Mouse (Mus musculus) frontal cortex, postnatal 36 days (tissue): ENCODE measurements around the gene Pdcd2.
"Not testable (repeated sequence)": the region's sequence is repeated elsewhere in the genome, so short reads cannot be mapped to it uniquely, and the experiment has no call there.

Experiments used
- DNase-seq, 2 experiments: peaks; one replicate each; pipeline ENCODE4 v3.0.0; 2022; ENCODE audit warnings: low spot score in 2 of 2

Pdcd2 gene

DNA sequence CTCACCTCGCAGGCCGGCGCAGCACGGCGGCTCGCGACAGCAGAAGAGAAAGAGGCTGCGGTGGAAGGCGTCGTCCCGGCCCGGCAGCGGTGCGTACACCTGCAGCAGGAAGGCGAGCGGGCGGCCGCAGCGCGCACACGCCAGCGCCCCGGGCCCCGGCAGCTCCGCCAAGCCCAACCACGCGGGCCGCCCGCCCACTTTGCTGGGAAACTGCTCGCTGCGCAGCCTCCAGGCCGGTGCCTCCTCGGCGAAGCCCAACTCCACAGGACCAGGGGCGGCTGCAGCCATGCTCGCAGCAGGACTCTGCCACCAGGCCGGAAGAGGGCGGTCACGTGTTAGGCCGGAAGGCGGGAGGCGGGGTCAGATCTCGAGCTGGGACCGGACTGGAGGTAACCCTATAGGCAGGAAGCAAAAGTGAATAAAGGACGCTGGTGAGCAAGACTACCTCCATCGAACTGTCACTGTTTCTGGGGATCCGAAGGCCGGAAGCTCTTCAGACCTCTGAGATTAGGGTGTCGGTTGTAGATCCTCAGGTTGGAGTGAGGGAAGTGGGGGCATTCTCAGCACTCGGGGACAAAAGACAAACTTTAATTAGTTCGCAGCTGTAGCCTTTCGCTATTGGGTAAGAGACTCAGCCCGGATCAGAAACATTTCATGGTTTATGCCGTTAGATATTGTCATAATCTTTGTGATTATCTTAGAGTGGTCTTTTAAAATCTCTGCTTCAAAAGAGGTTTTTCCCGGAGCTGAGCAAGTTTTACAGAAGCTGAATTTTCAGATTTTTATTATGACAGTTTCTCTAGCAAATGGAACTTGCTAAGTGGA is at the start of gene Pdcd2:
Gene Pdcd2 (minus strand): TSS at position 316 of the 825 bp plus-strand sequence.
- DNase-seq: peak; percentile 90 to 94

- no peak for DNase-seq
Observed at GRCm38 (mm10) chr17:15575056-15575455, 48.0 kb upstream of the Pdcd2 start.

DNA sequence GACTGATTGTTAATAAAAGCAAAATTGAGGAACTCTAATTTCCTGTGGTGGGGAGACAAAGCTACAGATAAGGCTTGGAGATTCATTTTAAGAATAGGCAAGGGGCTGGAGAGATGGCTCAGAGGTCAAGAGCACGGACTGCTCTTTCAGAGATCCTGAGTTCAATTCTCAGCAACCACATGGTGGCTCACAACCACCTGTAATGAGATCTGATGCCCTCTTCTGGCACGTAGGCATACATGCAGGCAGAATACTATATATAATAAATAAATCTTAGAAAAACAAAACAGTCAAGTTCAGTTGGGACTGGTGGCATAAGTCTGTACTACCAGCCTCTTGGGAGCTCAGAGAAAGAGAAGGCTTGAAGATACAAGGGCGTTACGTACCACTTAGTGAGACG is 39.8 kb upstream of the Pdcd2 start:
- DNase-seq: no peak

GRCm38 (mm10) chr17:15564928-15565300 is 37.8 kb upstream of the Pdcd2 start:
- DNase-seq: peak in 1 of 2 experiments; percentile 10

GRCm38 (mm10) chr17:15564014-15564927 is 37.2 kb upstream of the Pdcd2 start, which contains the start of gene Prdm9:
Gene Prdm9, minus strand, starts transcription at chr17:15564354.
- peak; percentile 100 for DNase-seq

GRCm38 (mm10) chr17:15559946-15560345 is 32.8 kb upstream of the Pdcd2 start:
- DNase-seq: no peak

DNA sequence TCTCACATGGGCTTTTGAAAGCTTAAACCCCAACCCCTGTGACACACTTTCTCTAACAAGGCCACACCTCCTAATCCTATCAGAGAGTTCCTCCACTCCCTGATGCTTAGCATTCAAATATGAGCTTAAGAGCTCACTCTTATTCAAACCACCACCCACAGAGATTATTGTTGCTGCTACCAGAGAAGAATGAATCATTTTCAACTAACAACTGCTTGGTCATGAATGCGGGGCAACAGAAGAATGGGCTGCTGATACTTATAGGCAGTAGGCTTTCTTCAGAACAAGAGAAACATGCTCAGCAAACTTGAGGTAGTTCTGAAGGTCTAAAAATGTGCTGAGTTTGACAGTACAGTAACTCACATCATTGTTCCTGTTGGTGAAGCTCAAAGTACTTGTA is 22.6 kb upstream of the Pdcd2 start:
- DNase-seq: no peak

- no peak for DNase-seq
Observed at GRCm38 (mm10) chr17:15546440-15546839, 19.3 kb upstream of the Pdcd2 start.

- not testable (repeated sequence) for DNase-seq
Observed at GRCm38 (mm10) chr17:15543868-15544267, 16.8 kb upstream of the Pdcd2 start.

DNA sequence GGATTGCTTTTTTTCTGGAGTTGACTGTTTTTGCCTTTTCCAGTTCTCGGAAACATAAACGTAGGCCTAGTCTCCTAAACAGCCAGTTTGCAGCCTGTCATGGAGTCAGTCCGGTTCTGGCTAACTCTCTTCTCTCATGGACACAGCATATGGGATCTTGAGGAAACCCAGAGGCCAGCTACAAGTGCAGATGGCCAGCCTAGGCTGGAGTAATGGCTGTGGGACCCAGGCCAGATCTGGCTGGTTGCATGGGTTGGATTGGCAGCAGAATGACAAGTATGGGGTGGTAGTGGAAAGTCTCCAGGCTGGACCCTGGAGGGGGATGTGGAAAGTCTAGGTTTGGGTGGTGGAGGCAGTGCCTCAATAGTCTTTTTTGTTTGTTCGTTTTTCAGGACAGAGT is 13.2 kb upstream of the Pdcd2 start:
- DNase-seq: no peak

GRCm38 (mm10) chr17:15536457-15536904 is 9.4 kb upstream of the Pdcd2 start:
- DNase-seq: no peak

DNA sequence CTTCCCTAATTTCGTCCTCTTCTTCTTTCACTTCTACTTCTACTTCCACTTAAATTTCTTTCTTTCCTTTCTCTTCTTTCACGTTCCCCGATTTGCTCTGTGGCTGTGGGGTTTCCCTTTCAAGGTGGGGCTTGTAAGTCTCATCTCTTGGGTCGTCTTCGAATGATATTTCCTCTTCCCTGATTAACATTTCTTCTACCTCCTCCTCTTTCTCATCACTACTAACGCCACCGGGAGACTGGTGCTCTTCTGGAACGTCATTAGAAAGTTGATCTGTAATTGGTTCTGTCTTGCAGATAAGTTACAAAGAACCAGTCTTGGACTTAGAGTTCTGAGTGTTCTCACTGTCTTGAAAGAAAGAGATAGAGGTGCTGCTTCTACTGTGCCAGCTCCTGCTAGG is 8.8 kb upstream of the Pdcd2 start:
- no peak for DNase-seq

DNA sequence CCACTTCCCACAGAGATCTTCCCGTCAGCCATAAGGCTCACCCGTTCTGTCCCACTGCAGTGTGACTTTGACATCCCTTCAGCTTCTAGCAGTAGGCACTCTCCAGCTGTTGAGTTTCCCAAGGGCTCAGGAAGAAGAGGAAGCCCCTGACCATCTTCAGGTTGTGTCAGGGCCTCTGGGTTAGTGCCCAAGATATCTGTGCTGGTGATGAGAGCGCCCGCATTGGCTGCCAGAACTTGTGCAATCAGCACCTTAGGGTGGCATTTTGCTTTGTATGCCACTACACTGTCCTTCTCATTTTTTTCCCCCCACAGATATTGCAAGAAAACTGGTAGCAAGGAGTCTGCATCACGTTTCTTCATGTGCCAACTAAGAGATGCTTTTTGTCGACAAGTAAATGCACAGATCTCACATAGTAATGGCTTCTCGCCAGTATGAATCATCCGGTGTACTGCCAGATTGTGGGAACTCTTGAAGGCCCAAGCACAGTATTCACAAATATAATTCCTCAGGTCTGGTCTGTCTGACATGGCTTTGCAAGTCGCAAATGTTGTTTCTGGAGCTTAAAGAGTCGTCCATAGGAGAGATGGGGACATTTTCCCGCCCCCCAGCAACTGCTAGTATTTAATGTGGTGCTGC is 8.2 kb upstream of the Pdcd2 start:
- DNase-seq: peak; percentile 50 to 78

GRCm38 (mm10) chr17:15530141-15530540 is 3.0 kb upstream of the Pdcd2 start:
- DNase-seq: peak in 1 of 2 experiments; percentile 62

- DNase-seq: no peak
Observed at GRCm38 (mm10) chr17:15528887-15529286, 1.8 kb upstream of the Pdcd2 start.

DNA sequence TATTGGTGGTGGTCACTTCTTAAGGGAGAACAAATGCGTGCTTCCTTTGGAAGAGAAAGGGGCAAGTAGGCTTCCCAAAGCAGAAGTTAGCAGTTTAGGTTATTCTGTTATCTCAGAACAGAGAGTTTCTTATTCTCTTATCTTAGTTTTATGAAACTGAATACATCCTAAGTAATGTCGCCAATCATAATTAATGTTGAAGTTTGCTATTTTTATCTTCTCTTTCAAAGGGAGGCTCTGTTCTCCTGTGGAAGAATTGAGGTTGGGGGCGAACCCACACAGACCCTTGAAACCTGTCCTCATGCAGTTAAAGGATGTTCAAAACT is 673 bp upstream of the Pdcd2 start:
- DNase-seq: no peak

- DNase-seq: no peak
Observed at GRCm38 (mm10) chr17:15526304-15526703, 797 bp downstream of the Pdcd2 start.

DNA sequence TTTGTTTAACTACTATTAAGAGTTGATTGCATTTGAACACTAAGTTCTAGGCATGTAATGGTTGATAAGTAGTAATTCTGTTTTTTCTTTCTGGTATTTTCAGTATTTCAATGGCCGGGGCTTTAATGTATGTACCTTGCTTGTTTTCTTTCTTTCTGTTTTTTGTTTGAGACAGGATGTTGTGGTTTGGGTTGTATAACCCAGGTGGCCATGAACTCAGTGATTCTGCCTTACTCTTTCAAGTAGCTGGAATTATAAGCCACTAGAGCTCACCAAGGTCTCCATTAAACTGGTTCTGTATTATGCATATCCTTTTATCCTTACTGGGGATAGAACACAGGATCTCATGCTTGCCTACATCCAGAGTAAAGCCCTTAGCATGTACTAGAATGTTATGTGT is 8.3 kb downstream of the Pdcd2 start:
- DNase-seq: no peak

DNA sequence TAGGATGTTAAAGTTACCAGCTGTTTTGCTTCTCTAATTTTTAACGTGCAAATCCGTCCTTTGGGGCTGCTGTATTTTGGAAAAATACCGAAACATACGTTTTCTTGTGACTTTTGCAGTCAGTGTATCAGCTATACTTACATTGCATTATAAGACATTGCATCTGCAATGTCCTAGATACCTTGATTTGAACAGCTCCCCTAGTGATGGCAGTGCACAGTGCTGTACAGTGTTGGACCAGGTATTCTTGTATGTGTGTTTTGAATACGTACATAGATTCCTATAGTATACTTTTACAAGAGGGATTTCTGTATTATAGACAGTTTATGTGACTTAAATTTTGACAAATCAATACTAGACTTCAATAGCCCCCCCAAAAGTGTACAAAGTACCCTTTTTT is 8.9 kb downstream of the Pdcd2 start:
- DNase-seq: no peak

DNA sequence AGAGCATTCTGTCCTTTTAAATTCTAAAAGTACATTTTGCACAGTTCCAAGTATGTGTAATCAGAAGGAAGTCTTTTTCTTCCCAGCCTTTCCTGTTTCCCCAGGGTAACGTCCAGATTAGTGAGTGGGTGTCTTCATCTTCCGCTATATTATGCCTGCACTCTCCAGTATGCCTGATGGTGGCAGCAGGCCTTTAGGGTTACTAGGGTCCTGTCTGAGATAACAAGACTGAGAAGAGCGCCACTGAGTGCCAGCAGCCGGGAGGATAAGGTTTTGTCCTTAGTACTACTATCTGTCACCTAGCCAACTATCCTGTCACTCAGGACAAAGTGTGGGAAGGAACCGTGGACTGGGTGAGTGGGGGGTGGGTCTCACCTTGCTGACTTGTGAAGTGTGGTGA is 9.3 kb downstream of the Pdcd2 start:
- DNase-seq: no peak

DNA sequence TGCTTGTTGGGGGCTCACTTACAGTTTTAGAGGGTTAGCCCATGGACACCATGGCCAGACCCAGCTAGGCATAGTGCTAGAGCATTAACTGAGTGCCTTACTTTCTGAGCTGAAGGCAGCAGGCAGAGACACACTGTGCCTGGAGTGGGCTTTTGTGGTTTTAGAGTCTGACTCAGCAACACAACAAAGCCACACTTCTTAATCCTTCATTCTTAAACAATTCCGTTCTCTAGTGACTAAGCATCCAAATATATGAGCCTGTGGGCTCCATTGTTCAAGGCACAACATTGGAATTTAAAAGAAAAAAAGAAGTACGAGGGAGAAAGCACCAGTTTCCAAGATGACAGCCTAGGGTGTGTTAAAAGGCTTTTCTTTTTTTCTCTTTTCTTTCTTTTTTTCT is 16.4 kb downstream of the Pdcd2 start:
- DNase-seq: no peak
